Mouse (Mus musculus) ES-Bruce4 (cell line): ENCODE measurements at regions not wholly inside any gene's neighbourhood (a gene's known extent, or its start where the extent isn't known, plus 50 kb on each side); places are given as distances from the start of the nearest gene placed in this dataset.

ENCODE experiments used
- CTCF ChIP-seq: IDR thresholded peaks from one replicate; pipeline ENCODE4 v1.8.1; 2011; ENCODE audit warnings: low read depth, low read length
- EP300 ChIP-seq: IDR thresholded peaks from 2 replicates; pipeline ENCODE4 v1.6.1; 2011; ENCODE audit warnings: low read depth, low read length; ENCODE audit not compliant: insufficient read depth
- POLR2A ChIP-seq: IDR thresholded peaks from one replicate; pipeline ENCODE4 v1.8.1; 2011; ENCODE audit warnings: low read length; ENCODE audit not compliant: insufficient read depth

GRCm38 (mm10) chr15:85655751-85656167 is 73.5 kb upstream of the Wnt7b start:
- no peak for TF ChIP-seq CTCF
- no peak for TF ChIP-seq EP300
- TF ChIP-seq POLR2A: no peak
